Comparison of ENCODE assay signal across 8 mouse cellular contexts in the genomic region with DNA sequence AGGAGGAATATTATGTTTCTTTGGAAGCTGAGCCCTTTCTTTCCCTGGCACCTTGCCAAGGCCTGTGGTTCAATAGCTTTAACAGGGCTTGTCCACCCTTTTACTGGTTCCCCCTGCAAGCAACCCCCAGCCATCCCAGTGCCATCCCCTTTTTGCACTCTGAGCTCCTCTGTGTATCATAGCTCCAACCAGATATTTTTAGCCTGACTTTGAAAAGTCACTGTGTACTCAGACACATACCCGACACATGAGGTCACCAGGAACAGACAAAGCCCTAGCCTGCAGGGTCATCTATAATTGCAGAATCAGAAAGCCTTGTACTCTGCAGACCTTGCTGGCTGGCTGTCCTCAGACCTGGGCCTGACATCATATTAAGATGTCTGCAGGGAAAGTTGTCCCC. TPM values are rescaled to one million over a fixed set of nuclear protein-coding genes. Genes with fewer than 3 reads are reported as not detected.
A peak's percentile ranks its signal among the peaks of the same experiment; 100 is the strongest.
DNase-seq lines count a peak whose midpoint lies in the region; ATAC-seq lines count a peak whose summit lies in the region.

No protein-coding gene starts in this region.

- no peak overlapping the region for H3K4me3 ChIP-seq in hindbrain, embryonic 10.5 days
- no peak overlapping the region for H3K4me3 ChIP-seq in hindbrain, embryonic 11.5 days (ENCODE audit: low read depth, low read length)
- H3K4me3 ChIP-seq in kidney, embryonic 14.5 days (ENCODE audit: low read length): no peak overlapping the region

- H3K36me3 ChIP-seq in hindbrain, embryonic 10.5 days: peaks cover 28% of the 10 kb centered on the region
- H3K36me3 ChIP-seq in hindbrain, embryonic 11.5 days (ENCODE audit: control insufficient read depth, insufficient read depth, low read length): no peaks in the 10 kb centered on the region
- H3K36me3 ChIP-seq in kidney, embryonic 14.5 days (ENCODE audit: control insufficient read depth, insufficient read depth, low read length): 0 out of 2 replicates have a peak, but pooled peaks cover 3% of the 10 kb centered on the region

- 58% methylated on average over 1 of the region's 1 CpGs for WGBS in hindbrain, embryonic 10.5 days
- 69% methylated on average over 1 of the region's 1 CpGs for WGBS in hindbrain, embryonic 11.5 days
- WGBS in kidney, embryonic 14.5 days: 46% methylated on average over 1 of the region's 1 CpGs

- no peaks in the 10 kb centered on the region for H3K27me3 ChIP-seq in hindbrain, embryonic 10.5 days (ENCODE audit: insufficient read depth, poor library complexity, severe bottlenecking)
- no peaks in the 10 kb centered on the region for H3K27me3 ChIP-seq in hindbrain, embryonic 11.5 days (ENCODE audit: control insufficient read depth, insufficient read depth, low read length)
- H3K27me3 ChIP-seq in kidney, embryonic 14.5 days (ENCODE audit: control insufficient read depth, insufficient read depth, low read length): no peaks in the 10 kb centered on the region

- H3K9ac ChIP-seq in hindbrain, embryonic 11.5 days (ENCODE audit: low read depth, low read length): no peak overlapping the region
- no peak overlapping the region for H3K9ac ChIP-seq in kidney, embryonic 14.5 days (ENCODE audit: low read depth, low read length)

- no peak overlapping the region for H3K4me2 ChIP-seq in hindbrain, embryonic 11.5 days (replicated peaks; ENCODE audit: low read depth, low read length)
- H3K4me2 ChIP-seq in kidney, embryonic 14.5 days (replicated peaks; ENCODE audit: low read depth, low read length): no peak overlapping the region

- intact Hi-C loops in gastrocnemius, postnatal 36 days (cut with DNase I): no loop called here

- H3K27ac ChIP-seq in hindbrain, embryonic 10.5 days: peak overlapping the region; percentile 53
- H3K27ac ChIP-seq in hindbrain, embryonic 11.5 days (ENCODE audit: low read depth, low read length): no peak overlapping the region
- no peak overlapping the region; the same call in 1 of the 2 replicates for H3K27ac ChIP-seq in kidney, embryonic 14.5 days (ENCODE audit: low read depth, low read length)

- no peak for ATAC-seq in hindbrain, embryonic 11.5 days (ENCODE audit: low FRiP score)
- ATAC-seq in kidney, embryonic 14.5 days (ENCODE audit: low FRiP score, low TSS enrichment): peak; percentile 63; the same call in 1 of the 2 replicates

- no peaks in the 10 kb centered on the region for H3K9me3 ChIP-seq in hindbrain, embryonic 10.5 days
- H3K9me3 ChIP-seq in hindbrain, embryonic 11.5 days (ENCODE audit: control insufficient read depth, low read length): no peaks in the 10 kb centered on the region
- H3K9me3 ChIP-seq in kidney, embryonic 14.5 days (ENCODE audit: control insufficient read depth, low read length): no peaks in the 10 kb centered on the region

- H3K4me1 ChIP-seq in hindbrain, embryonic 10.5 days (replicated peaks): peaks cover 11% of the 10 kb centered on the region; the same call in 1 of the 2 replicates
- no peaks in the 10 kb centered on the region for H3K4me1 ChIP-seq in hindbrain, embryonic 11.5 days (replicated peaks; ENCODE audit: control insufficient read depth, insufficient read depth, low read length)
- H3K4me1 ChIP-seq in kidney, embryonic 14.5 days (ENCODE audit: control insufficient read depth, insufficient read depth, low read length): no peaks in the 10 kb centered on the region

- no peak for DNase-seq in hindbrain, embryonic 10.5 days (ENCODE audit: low spot score)
- DNase-seq in hindbrain, embryonic 11.5 days (ENCODE audit: low spot score): no peak
- DNase-seq in adrenal gland, postnatal 14 days: peak; percentile 71
- DNase-seq in gastrocnemius, postnatal 36 days: peak; percentile 29 to 40
- peak; percentile 55 for DNase-seq in mesoderm, embryonic 11.5 days (ENCODE audit: low read depth, low spot score)
- no peak for DNase-seq in thymus, postnatal 4 days
- DNase-seq in layer of hippocampus, adult 9-10 months (ENCODE audit: low spot score): no peak

RNA-seq across cellular contexts. Expression of a gene that starts 40.0 kb away (rescaled TPM):
- 59.1 and 61.9 TPM in 2 replicates for polyA plus RNA-seq in hindbrain, embryonic 10.5 days (2016; fragmentation: Nextera tagmentation; extraction: Ambion mirVana)
- 56.5 and 61.7 TPM in 2 replicates for polyA plus RNA-seq in hindbrain, embryonic 11.5 days (2014; fragmentation: Nextera tagmentation; extraction: Ambion mirVana)
- 13.6 and 16.5 TPM in 2 replicates for total RNA-seq in adrenal gland, postnatal 14 days (2021)
- 1 to 10 TPM; 5.3 to 6.3 TPM for total RNA-seq in gastrocnemius, postnatal 36 days (2021)
- 53.3 and 55.5 TPM in 2 replicates for polyA plus RNA-seq in kidney, embryonic 14.5 days (2014; fragmentation: Nextera tagmentation; extraction: Ambion mirVana)

RNA-seq across cellular contexts. Expression of a gene that starts 40.2 kb away (rescaled TPM):
- 24.1 and 25.4 TPM in 2 replicates for polyA plus RNA-seq in hindbrain, embryonic 10.5 days (2016; fragmentation: Nextera tagmentation; extraction: Ambion mirVana)
- 16.1 and 17.4 TPM in 2 replicates for polyA plus RNA-seq in hindbrain, embryonic 11.5 days (2014; fragmentation: Nextera tagmentation; extraction: Ambion mirVana)
- total RNA-seq in adrenal gland, postnatal 14 days (2021): 30.6 and 41.0 TPM in 2 replicates
- 1 to 10 TPM; 8.8 to 9.3 TPM for total RNA-seq in gastrocnemius, postnatal 36 days (2021)
- 14.6 and 23.7 TPM in 2 replicates for polyA plus RNA-seq in kidney, embryonic 14.5 days (2014; fragmentation: Nextera tagmentation; extraction: Ambion mirVana)

RNA-seq across cellular contexts. Expression of a gene that starts 53.9 kb away (rescaled TPM):
- 74.4 and 84.6 TPM in 2 replicates for polyA plus RNA-seq in hindbrain, embryonic 10.5 days (2016; fragmentation: Nextera tagmentation; extraction: Ambion mirVana)
- 77.8 and 78.6 TPM in 2 replicates for polyA plus RNA-seq in hindbrain, embryonic 11.5 days (2014; fragmentation: Nextera tagmentation; extraction: Ambion mirVana)
- 165 and 179 TPM in 2 replicates for total RNA-seq in adrenal gland, postnatal 14 days (2021)
- total RNA-seq in gastrocnemius, postnatal 36 days (2021): 10 to 100 TPM; 75.4 to 96.2 TPM
- 112 and 115 TPM in 2 replicates for polyA plus RNA-seq in kidney, embryonic 14.5 days (2014; fragmentation: Nextera tagmentation; extraction: Ambion mirVana)

RNA-seq across cellular contexts. Expression of a gene that starts 58.4 kb away (rescaled TPM):
- polyA plus RNA-seq in hindbrain, embryonic 10.5 days (2016; fragmentation: Nextera tagmentation; extraction: Ambion mirVana): 7.5 and 8.1 TPM in 2 replicates
- polyA plus RNA-seq in hindbrain, embryonic 11.5 days (2014; fragmentation: Nextera tagmentation; extraction: Ambion mirVana): 3.0 and 3.7 TPM in 2 replicates
- total RNA-seq in adrenal gland, postnatal 14 days (2021): 17.4 and 17.9 TPM in 2 replicates
- total RNA-seq in gastrocnemius, postnatal 36 days (2021): 1 to 10 TPM; 5.1 to 7.5 TPM
- polyA plus RNA-seq in kidney, embryonic 14.5 days (2014; fragmentation: Nextera tagmentation; extraction: Ambion mirVana): 4.6 and 5.2 TPM in 2 replicates

Comparison
In these comparisons a context has a peak if more than half of its experiments do, and no peak if none do; other contexts are left out.
1. DNase-seq: peak in adrenal gland, postnatal 14 days (single experiment), gastrocnemius, postnatal 36 days (2 of 2) and mesoderm, embryonic 11.5 days (single experiment); none in hindbrain, embryonic 10.5 days (single experiment), hindbrain, embryonic 11.5 days (single experiment), thymus, postnatal 4 days (single experiment) and layer of hippocampus, adult 9-10 months (single experiment).